Mouse (Mus musculus): ENCODE data around the gene Fcho2. TPM values are rescaled to one million over a fixed set of nuclear protein-coding genes. Genes with fewer than 3 reads are reported as not detected.

Gene Fcho2
- polyA plus RNA-seq, 2 experiments = 25.3 to 39.2 TPM

GRCm38 (mm10) chr13:98733292-98733691 lies 82.0 kb downstream of the Fcho2 start:
- H3K9ac ChIP-seq (ENCODE audit: low read depth, low read length, severe bottlenecking) = no peak overlapping the region
- H3K4me2 ChIP-seq (replicated peaks; ENCODE audit: low read depth, low read length, severe bottlenecking) = no peak overlapping the region
- no peak overlapping the region for H3K4me3 ChIP-seq (replicated peaks; ENCODE audit: low read length)
- no peaks in the 10 kb centered on the region for H3K4me1 ChIP-seq (ENCODE audit: control insufficient read depth, insufficient read depth, low read length)
- H3K9me3 ChIP-seq (ENCODE audit: control insufficient read depth, low read length) = no peaks in the 10 kb centered on the region
- H3K36me3 ChIP-seq (ENCODE audit: control insufficient read depth, insufficient read depth, low read length) = peaks cover 55% of the 10 kb centered on the region
- ATAC-seq (ENCODE audit: low FRiP score, low read depth) (no peak), DNase-seq (ENCODE audit: low spot score) (no peak)
- H3K27ac ChIP-seq (replicated peaks; ENCODE audit: low read depth, low read length) = no peak overlapping the region
- no peaks in the 10 kb centered on the region for H3K27me3 ChIP-seq (ENCODE audit: control insufficient read depth, insufficient read depth, low read length)
- TF ChIP-seq POLR2A (IDR thresholded peaks at IDR 0.05; ENCODE audit: borderline replicate concordance, extremely low read depth, insufficient read depth, insufficient read length) = no peak
- WGBS = 74% methylated on average over 3 of the region's 3 CpGs

- DNase-seq (ENCODE audit: low spot score) = peak; percentile 39
- Histone ChIP-seq H3K27ac (replicated peaks; ENCODE audit: low read depth, low read length) (no peak overlapping the region), H3K9me3 (ENCODE audit: control insufficient read depth, low read length) (no peaks in the 10 kb centered on the region), H3K4me3 (replicated peaks; ENCODE audit: low read length) (no peak overlapping the region), H3K4me2 (replicated peaks; ENCODE audit: low read depth, low read length, severe bottlenecking) (no peak overlapping the region), H3K36me3 (ENCODE audit: control insufficient read depth, insufficient read depth, low read length) (peaks cover 82% of the 10 kb centered on the region), H3K27me3 (ENCODE audit: control insufficient read depth, insufficient read depth, low read length) (no peaks in the 10 kb centered on the region), H3K9ac (ENCODE audit: low read depth, low read length, severe bottlenecking) (no peak overlapping the region), H3K4me1 (ENCODE audit: control insufficient read depth, insufficient read depth, low read length) (no peaks in the 10 kb centered on the region)
- no peak for TF ChIP-seq POLR2A (IDR thresholded peaks at IDR 0.05; ENCODE audit: borderline replicate concordance, extremely low read depth, insufficient read depth, insufficient read length)
- 73% methylated on average over 1 of the region's 1 CpGs for WGBS
- no peak for ATAC-seq (ENCODE audit: low FRiP score, low read depth)
Measured at GRCm38 (mm10) chr13:98729271-98730062, 85.8 kb downstream of the Fcho2 start.

GRCm38 (mm10) chr13:98726494-98726893 lies 88.8 kb downstream of the Fcho2 start:
- ATAC-seq (ENCODE audit: low FRiP score, low read depth) (no peak), DNase-seq (ENCODE audit: low spot score) (no peak)
- no peak overlapping the region for H3K9ac ChIP-seq (ENCODE audit: low read depth, low read length, severe bottlenecking)
- H3K4me2 ChIP-seq (replicated peaks; ENCODE audit: low read depth, low read length, severe bottlenecking) = no peak overlapping the region
- H3K4me3 ChIP-seq (replicated peaks; ENCODE audit: low read length) = no peak overlapping the region
- no peaks in the 10 kb centered on the region for H3K9me3 ChIP-seq (ENCODE audit: control insufficient read depth, low read length)
- H3K36me3 ChIP-seq (ENCODE audit: control insufficient read depth, insufficient read depth, low read length) = peaks cover 64% of the 10 kb centered on the region
- TF ChIP-seq POLR2A (IDR thresholded peaks at IDR 0.05; ENCODE audit: borderline replicate concordance, extremely low read depth, insufficient read depth, insufficient read length) = no peak
- H3K27ac ChIP-seq (replicated peaks; ENCODE audit: low read depth, low read length) = no peak overlapping the region
- WGBS = 65% methylated on average over 4 of the region's 4 CpGs
- no peaks in the 10 kb centered on the region for H3K4me1 ChIP-seq (ENCODE audit: control insufficient read depth, insufficient read depth, low read length)
- H3K27me3 ChIP-seq (ENCODE audit: control insufficient read depth, insufficient read depth, low read length) = no peaks in the 10 kb centered on the region

- 60% methylated on average over 1 of the region's 1 CpGs for WGBS
- Histone ChIP-seq H3K4me1 (ENCODE audit: control insufficient read depth, insufficient read depth, low read length) (no peaks in the 10 kb centered on the region), H3K4me2 (replicated peaks; ENCODE audit: low read depth, low read length, severe bottlenecking) (no peak overlapping the region), H3K36me3 (ENCODE audit: control insufficient read depth, insufficient read depth, low read length) (peaks cover 40% of the 10 kb centered on the region), H3K4me3 (replicated peaks; ENCODE audit: low read length) (no peak overlapping the region), H3K27ac (replicated peaks; ENCODE audit: low read depth, low read length) (no peak overlapping the region), H3K27me3 (ENCODE audit: control insufficient read depth, insufficient read depth, low read length) (no peaks in the 10 kb centered on the region), H3K9ac (ENCODE audit: low read depth, low read length, severe bottlenecking) (no peak overlapping the region), H3K9me3 (ENCODE audit: control insufficient read depth, low read length) (no peaks in the 10 kb centered on the region)
- TF ChIP-seq POLR2A (IDR thresholded peaks at IDR 0.05; ENCODE audit: borderline replicate concordance, extremely low read depth, insufficient read depth, insufficient read length) = no peak
- ATAC-seq (ENCODE audit: low FRiP score, low read depth) (no peak), DNase-seq (ENCODE audit: low spot score) (no peak)
Measured at GRCm38 (mm10) chr13:98723430-98723829, 91.8 kb downstream of the Fcho2 start.

GRCm38 (mm10) chr13:98722296-98722695 lies 93.0 kb downstream of the Fcho2 start:
- Histone ChIP-seq H3K9ac (ENCODE audit: low read depth, low read length, severe bottlenecking) (no peak overlapping the region), H3K36me3 (ENCODE audit: control insufficient read depth, insufficient read depth, low read length) (peaks cover 29% of the 10 kb centered on the region), H3K9me3 (ENCODE audit: control insufficient read depth, low read length) (no peaks in the 10 kb centered on the region), H3K27me3 (ENCODE audit: control insufficient read depth, insufficient read depth, low read length) (no peaks in the 10 kb centered on the region), H3K27ac (replicated peaks; ENCODE audit: low read depth, low read length) (no peak overlapping the region), H3K4me3 (replicated peaks; ENCODE audit: low read length) (no peak overlapping the region), H3K4me2 (replicated peaks; ENCODE audit: low read depth, low read length, severe bottlenecking) (no peak overlapping the region), H3K4me1 (ENCODE audit: control insufficient read depth, insufficient read depth, low read length) (no peaks in the 10 kb centered on the region)
- no peak for TF ChIP-seq POLR2A (IDR thresholded peaks at IDR 0.05; ENCODE audit: borderline replicate concordance, extremely low read depth, insufficient read depth, insufficient read length)
- 55% methylated on average over 1 of the region's 1 CpGs for WGBS
- DNase-seq (ENCODE audit: low spot score) = no peak
- no peak for ATAC-seq (ENCODE audit: low FRiP score, low read depth)

Data from limb, embryonic 14.5 days (tissue).